Mouse (Mus musculus) frontal cortex, postnatal 14 days (tissue): ENCODE measurements at regions not wholly inside any gene's neighbourhood (a gene's known extent, or its start where the extent isn't known, plus 50 kb on each side); places are given as distances from the start of the nearest gene placed in this dataset.
A peak's percentile ranks its signal among the peaks of the same experiment; 100 is the strongest.

ENCODE experiments used
- DNase-seq, 2 experiments: peaks; one replicate each; pipeline ENCODE4 v3.0.0; 2022; ENCODE audit warnings: low spot score in 2 of 2

DNA sequence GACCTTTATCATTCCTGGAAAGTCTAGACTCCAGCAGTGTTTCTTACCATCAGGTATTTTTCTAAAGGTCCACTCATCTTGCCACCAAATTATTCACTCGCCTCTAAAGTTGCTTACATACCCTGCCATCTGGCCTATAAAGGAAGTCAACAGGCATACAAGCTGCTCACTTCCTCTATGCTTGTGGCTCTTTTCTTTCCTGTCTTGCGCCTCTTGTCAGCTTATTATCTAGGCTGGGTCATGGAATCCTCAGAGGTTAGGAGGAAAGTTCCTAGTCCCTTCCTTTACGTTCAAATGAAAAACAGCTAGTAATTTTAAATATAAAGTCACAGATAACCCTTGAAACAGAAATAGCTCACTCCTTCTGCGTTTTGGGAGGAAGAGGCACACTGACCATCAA is 97.9 kb downstream of the Lipi start:
- DNase-seq, result no peak

DNA sequence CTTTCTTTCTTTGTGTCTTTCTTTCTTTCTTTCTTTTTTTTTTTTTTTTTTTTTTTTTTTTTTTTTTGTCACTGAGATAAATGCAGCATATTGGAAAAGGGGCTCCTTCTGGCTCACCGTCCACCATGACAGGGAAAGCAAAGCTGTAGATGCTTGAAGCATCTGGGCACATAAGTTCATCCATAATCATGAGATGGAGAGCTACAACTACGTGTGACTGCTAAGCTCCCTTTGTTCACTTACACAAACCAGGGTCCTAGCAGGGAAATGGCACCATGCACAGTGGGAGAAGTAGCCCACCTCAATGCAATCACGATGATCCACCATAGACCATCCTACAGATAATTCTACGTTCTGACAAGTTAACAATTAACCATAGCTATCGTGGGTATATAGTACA is 102.0 kb downstream of the Lipi start:
- DNase-seq, result no peak

DNA sequence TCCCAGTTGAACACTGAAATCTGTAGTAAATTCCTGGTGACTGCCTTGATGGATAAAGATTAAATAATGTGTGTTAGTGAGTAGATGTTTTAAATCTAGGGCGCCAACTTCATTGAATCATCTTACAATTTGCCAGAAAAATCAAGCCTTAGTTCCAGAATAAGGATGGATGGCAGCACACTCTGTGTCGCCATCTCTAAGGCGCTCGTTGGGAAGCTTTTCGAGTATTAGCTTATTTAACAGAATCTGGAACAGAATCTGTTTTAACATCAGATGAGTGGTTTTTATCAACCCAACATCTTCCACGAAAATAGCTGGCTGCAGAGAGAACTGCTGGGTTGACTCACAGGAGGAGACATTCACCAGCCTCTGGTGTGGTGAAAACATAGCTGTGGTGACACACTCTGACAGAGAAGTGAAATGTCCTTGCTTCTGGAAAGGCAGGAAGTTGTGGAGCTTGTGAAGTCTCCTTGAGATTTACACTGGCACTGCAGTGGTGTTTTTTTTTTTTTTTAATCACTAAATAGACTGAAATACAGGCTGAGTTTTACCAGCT is 120.4 kb downstream of the Lipi start:
- DNase-seq, result no peak

DNA sequence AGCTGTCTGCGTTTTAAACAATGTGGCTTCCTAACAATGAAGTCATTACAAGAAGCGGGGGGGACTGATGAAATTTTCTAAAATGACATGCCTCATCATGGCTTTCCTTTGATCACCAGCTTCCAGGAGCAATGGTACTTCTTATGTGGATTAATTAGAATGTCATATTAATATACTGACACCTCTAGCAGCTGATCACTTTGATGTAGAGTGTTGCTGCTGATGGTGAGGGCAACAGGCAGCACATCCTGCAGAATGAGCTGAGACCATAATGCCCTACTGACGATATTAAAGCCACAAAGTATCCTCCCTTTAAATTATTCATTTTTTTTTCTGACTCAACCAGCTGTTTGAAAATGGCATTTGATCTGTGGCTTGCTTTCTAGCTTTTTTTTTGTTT is 123.7 kb downstream of the Lipi start:
- no peak for DNase-seq

DNA sequence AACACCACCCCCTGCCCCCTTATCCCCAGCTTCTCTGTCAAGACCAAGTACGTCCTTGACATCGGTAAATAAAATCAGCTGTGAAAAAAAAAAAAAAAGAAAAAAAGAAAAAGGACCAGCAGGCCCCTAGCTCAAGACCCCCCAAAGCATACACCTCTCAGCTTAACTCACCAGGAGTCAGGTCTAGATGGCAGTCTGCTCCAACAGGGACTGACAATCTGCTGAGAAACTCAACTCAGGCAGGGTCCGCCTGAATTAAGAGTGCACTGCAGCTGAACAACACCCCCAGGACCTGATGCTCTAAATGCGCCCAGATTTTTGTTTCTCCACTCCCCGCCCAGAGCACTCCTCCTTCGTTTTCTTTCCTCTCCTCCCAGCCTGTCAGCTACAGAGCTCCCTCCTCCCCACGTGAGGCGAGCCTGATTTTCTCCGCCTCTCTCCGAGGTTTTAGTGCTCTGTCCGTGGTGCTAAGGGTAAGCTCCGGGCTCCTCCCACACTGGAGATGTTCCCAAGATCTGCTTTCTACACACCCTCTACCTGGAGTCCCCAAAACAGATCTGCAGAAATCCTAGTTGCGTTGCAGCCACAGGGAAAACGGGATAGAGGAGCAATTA is 138.9 kb downstream of the Lipi start:
- peak in 1 of 2 experiments; percentile 10 for DNase-seq

DNA sequence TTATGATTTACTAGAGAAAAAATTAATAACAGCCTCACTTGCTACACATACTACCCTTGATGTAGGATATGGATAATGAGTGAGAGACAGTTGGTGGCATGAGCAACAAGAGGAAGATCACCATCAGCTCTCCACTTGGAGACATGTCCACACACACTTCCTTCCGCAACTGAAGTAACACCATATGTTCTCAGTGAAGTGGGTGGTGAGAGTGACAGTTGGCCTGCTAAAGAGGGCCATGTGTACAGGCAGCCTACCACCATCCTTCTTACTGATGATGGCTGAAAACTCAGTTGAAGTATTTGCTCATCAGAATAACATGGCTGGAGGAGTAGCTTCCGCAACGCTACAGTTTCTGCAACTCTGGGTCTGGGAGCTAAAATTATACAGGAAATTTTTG is 146.6 kb downstream of the Lipi start:
- no peak for DNase-seq

DNA sequence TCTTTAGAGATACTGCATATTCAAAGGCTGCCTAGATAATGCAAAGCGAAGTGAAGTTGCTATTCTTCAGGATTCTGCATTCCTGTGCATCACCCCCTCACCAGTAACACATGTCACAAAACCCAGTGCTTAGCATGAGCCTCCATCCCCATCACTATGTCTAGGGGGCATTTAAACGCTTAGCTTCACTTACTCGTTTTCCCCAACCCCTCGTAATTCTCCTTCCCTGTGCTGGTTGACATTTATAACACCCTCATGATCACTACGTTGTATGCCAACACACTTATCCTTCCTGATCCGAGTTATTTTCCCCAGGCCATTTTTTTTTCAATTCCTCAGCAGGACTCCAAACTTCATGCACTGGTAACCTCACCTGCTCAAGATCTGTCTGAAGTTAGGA is 152.6 kb downstream of the Lipi start:
- DNase-seq, result no peak

DNA sequence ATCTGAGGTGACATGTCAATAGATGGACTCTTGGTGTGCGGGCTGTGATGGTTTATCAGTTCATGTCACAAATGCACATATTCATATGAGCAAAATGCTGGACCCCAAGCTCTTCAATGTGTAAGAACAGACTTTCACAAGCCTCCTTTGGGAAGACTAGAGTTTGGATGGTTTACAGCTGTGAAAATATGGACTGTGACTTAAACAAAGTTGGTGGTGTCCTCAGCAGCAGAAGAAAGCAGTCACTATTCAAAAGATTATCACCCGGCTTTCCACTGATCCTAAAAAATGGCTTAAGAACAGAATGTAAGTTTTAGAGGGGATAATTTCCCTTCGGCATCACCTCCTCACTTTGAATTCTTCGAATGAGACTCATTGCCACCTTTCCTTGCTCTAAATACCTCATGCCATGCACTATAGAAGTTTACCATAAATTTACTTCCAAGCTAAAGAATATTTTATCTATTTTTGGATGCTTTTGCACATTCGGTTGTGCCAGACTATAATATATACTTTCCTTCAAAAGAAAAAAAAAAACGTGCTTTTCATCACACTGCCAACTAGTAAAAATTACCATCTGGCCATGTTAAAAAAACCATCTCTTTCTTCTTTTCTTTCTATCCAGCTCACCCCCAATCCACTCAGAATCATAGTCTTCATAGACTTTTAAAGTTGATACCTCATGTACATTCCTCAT is 201.2 kb downstream of the Lipi start:
- no peak for DNase-seq

DNA sequence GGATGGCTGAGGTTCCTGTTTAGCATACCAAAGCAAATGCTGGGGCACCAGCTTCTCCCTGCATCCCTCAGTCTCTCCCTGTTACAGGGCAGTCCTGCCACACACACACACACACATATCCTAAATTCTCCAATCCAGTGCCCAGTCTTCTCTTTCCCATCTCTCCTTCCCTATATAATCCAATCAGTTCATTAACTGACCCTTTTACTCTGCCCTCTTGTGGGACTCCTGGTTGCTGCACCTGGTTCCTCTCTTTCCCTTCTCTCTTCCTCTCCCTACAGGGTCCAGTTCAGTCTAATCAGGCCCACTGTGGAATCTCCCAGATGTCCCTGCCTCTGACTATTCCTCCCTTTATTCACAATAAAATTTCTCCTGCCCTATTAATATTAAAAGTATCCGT is 204.7 kb downstream of the Lipi start:
- no peak for DNase-seq

DNA sequence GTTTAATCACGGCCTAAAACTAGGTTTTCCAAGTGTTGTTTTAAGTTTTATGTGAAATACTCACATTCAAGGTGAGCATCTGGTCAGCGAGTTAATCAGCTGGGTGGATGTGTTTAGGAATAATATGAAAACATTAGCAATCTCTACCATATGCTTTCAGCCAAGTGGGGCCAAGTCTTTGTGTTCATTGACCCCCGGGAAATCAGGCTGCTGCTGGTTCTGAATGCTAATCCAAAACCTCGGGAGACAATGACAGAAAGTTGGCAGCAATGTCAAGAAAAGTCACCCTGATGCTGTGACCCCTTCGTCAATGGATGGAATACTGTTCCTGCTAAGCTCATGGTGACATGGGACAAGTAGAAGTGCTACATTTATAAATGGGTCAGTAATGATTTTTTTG is 216.2 kb downstream of the Lipi start:
- DNase-seq, result no peak

DNA sequence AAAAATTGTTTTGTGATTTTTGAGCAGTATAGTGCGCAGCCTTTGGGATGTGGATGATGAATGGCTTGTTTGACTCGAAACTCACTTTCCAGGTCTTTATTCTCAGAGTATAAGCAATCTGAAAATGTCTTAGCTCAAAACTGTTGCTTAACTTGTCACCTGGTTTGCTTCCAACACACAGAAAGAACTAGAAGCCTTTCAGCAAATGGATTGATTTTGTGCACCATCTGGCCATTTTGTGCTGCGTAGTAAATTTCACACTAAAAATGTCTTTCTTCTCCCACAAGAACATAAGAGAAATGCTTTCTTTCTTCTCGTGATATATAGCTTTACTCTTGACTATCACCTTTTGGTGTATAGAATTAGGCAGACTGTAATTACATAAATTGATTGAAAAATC is 219.1 kb downstream of the Lipi start:
- DNase-seq, result no peak

DNA sequence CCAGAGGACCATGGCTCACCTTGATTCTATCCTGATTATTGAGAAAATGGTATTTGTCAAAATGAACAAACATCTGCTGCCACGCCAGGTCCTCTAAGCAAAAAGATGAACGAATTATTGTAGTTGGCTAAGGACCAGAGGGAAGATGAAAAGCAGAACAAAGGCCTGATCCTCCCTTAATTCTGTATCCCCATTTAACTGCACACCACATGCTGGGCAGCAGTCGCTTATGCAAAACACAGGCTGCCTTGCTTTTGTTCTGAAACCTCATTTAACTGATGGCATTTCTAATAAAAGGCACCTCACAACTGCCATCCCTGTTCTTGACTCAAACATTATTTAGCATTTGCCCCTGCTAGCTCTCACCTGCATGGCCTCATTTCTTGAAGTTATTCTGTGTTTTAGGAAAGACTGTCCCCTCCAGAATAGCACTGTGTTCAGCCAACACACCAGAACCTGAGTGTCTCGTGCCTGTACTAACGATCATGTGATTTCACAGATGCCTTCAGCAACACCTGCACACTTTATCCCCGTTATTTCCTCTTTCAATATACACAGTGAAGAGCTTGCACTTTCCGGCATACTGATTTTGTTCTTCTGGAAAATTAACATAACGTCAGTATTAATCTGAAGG is 220.4 kb downstream of the Lipi start:
- DNase-seq, result no peak

DNA sequence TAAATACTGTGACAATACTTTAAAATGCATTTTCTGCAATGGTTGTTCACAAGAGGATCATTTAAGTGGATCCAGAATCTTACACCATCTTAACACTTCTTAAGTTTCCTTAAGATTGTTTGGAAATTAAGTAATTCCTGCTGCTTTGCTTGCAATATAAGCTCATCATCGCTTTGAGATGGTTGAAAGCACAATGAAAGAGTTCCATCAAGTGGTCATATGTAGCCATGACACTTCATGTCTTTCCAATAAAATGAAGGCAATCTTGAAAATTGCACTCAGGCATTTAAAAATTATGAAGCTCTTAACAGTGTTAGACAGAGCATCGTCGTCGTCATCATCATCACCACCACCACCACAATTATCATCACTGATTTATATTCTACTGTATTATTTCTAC is 223.8 kb downstream of the Lipi start:
- DNase-seq, result no peak

DNA sequence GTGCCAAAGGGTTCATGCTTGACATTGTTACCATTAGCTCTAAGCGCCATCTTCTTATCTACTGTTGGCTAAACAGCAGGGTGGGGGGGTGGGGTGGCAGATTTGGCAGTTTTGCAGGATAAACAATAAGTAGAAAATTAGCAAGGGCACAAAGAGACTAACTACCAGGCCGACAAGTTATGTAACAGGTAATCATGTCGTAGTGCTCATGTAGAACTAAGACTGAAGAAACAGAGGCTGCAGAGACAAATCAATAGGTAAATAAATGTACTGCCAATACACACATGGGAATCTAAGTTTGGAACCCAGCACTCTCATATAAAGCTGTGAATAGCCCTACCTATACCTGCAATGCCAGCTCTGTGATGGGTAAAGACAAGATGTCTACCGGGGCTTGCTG is 225.1 kb downstream of the Lipi start:
- no peak for DNase-seq

DNA sequence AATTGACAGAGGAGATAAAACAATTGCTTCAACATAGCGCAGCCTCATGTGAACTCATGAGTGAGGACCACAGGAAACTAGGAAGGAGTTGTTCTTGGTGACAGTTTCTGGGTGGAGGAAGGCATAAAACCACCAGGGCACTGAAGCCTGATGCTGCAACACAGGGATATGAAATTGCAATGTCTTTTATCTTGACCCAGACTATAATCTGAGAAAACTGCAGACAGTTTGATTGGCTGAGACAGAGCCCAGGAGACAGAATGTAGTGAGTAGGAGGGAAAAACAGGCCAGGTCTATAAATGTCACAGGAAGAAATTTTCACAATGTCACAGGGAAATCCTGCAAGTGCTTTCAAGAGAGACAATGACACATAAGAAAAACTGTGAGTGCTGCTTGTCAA is 232.5 kb downstream of the Lipi start:
- no peak for DNase-seq

DNA sequence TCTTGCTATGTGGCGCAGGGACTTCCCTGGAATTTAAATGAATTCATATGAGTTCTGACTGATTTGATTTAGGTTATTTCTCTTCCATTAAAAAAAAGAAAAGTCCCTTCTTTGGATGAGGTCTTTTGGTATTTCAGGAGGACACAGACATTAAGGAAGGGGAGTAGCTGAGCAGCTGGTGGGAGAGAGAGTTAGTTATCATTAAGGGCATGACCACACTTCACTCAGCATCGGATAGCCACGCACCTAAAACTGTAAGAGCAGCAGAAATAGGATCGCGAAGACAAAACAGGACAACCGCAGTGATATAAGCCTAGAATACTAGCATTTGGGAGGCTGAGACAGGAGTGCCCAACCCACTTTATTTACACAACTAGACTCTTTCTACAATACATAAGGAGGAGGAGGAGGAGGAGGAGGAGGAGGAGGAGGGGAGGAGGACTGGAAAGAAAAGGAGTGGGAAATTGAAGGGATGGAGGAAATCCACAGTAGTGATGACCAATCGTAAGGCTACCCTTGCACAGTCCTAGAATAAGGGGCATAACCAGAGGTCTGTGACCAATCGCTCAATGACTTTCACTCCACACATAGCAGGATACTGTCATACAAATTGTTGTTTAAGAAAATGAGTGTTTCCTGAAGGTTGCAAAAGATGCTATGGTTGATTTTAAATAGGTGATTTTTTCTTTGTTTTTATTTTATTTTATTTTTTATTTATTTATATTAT is 241.5 kb downstream of the Lipi start:
- no peak for DNase-seq

DNA sequence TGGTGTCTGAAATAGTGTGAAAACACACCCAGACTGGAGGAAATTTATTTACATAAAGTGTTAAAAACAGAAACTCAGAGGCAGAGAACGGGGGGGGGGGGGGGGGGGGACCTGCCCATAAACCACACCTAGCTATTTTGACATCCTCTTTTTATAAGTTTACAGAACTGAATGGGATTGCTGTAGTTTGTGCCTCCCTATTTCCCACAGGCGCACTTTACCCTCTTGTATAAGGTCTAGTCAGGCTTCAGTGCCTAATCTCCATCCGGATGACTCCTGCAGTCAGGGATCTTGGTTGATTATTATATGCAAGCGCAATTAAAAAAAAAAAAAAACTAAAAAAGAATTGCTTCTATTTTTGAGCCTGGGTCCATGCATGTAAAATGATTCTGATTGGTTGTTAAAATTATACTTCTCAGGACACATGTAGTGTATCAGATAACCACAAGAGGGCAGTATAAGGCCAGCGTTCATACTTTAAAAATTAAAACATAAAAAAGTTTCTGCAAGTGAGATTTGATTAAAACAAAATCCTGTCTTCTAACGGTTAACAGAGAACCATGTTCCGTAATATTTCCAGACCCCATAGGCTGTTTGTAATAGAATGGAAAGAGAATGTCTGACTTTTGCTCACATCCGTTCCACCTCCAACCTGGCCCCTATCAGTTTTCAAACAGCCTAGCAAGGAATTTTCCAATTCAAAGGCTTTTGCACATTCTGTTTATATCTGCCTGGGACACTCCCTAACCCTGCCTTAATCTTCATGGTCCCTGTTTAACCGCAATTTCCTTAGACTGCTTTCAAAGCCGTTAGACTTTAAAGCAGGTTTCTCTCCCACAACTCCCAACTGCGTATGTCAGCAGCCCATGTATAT is 242.6 kb downstream of the Lipi start:
- no peak for DNase-seq

DNA sequence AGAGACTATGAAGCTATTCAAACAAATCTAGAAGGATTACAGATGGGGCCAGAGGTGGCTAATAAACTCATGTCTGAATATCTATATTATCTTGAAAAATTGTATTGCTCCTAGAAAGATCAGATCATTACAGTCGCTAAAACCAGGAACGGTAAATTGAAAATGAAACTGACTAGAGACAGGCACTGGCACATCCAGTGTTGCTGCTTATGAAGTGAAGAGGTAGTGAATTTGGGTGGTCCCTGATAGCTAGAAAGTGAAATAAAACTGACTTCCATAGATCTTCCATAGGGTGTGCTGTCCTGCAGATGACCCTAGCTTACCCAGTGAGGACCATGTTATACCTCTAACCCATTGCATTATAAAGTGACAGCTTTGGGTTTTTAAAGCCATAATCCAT is 251.6 kb downstream of the Lipi start:
- DNase-seq, result no peak

DNA sequence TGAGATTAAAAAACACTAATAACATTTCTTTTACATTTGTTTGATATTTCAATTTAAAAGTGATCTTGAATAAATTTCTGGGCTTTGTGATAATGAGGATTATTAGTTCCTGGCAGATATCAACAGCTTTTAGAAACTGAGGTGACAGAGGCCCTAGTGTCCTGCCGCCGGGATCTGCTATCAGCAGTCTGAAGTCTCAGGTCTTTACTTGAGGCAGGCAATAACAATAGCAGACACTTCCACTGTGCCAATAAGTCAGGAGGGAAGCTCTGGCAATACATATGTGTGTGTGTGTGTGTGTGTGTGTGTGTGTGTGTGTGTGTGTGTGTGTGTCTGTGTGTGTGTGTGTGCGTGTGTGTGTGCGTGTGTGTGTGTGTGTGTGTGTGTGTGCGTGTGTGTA is 252.1 kb downstream of the Lipi start:
- DNase-seq, result no peak

DNA sequence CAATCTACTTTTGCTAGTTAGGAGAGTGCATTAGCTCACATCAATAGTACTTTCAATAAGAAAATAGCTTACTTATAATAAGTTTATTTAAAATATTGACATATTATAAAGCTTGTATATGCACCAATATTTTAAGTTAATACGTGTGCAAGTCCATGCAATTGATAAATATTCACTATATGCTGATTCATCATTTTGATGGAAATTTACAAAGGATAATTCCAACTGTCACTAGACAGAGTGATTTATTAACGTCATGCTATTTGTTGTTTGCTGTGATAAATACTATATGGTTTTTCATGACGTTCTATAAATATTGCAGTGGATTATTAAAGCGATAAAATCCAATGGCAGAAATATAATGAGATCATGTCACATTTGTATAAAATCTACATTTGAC is 253.0 kb downstream of the Lipi start:
- DNase-seq, result no peak

DNA sequence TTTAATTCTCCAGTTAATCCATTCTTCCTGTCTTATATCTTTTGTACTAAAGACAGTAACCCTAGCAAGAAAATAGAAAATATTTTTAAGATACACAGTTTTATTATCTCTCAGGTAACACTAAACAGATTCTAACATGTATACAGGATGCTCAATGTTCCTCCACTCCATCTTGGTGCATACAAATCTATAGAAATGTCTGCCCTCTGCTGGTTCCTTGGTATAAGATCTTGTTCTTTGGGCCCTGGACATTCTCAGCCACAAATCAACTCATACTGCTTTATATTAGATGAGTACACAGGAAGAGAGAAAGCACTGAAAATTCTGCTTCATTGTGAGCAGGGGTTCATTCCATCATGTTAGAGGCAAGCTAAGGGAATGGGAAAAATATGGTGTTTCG is 260.6 kb downstream of the Lipi start:
- no peak for DNase-seq

DNA sequence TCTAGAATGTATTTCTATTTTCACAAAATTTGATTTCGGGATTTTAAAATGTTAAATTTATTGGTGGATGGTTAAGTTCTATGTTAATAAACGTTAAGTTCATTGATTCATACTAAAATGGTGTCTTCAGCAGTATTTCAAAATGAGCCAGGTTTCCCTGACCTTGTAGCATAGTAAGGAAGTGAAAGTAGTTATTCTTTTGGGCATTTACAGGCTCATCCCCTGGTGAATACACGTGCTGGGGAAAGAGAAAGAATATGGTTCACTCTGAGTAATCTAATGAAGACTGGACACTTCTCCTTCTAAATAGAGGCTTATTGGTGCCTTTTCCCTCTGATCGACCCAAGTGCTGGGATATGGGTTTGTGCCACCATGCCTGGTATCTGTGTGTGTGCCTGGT is 281.1 kb downstream of the Lipi start:
- DNase-seq, result no peak
